Mouse (Mus musculus): ENCODE results near the gene Ldlrad2. TPM values are rescaled to one million over a fixed set of nuclear protein-coding genes. Genes with fewer than 3 reads are reported as not detected.
A peak's percentile ranks its signal among the peaks of the same experiment; 100 is the strongest.

Ldlrad2 gene
- 0.47 TPM in 1 of 2 replicates, not detected in the other for polyA plus RNA-seq (2015; fragmentation: Nextera tagmentation; extraction: Ambion mirVana)

DNA sequence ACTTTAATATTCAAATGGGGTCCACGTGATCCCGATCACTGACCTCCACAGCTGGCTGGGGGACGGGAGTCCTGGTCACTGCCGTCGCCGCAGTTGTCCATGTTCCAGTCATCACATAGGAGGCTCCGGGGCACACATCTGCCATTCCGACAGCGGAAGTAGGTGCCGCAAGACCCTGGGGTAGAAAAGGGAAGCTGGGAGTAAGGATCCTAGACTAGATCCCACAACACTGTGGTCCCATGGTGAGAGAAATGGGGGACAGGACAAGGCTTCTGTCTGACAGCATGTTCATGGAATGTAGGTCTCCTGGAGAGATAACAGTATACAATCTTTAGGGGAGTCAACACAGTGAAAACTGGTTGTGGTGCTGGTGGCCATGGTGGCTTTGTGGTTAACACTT is at the start of gene Ldlrad2:
Gene Ldlrad2, minus strand, starts transcription at position 101 of the 400 bp plus-strand sequence.
- Histone ChIP-seq H3K36me3 (replicated peaks) (no peaks in the 10 kb centered on the region), H3K4me2 (no peak within 1 kb of the TSS), H3K9me3 (no peaks in the 10 kb centered on the region), H3K9ac (no peak within 1 kb of the TSS), H3K4me1 (peaks cover 7% of the 10 kb centered on the region), H3K27me3 (replicated peaks) (peaks cover 13% of the 10 kb centered on the region), H3K27ac (no peak within 1 kb of the TSS), H3K4me3 (no peak within 1 kb of the TSS)
- 83% methylated on average over 10 of the region's 10 CpGs for WGBS
- no peak for ATAC-seq (replicated peaks)

DNA sequence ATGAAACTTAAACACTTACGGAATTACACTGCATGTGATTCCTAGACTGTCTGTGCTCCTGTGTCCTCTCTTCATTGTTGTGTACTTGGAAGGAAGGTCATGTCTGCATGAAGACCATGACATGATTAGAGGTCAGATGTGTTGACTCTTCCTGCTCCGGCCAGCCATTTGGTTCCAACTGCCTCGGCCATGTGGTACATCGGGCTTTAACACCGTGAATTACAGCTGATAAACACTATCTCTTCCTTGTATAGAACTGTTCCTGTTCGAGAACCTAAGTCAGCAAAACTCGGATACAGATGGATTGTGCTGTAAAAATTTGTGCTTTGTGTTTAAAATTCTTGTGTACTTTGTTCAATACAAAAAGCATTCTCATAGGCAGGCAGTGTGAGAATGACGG is 48.5 kb upstream of the Ldlrad2 start:
- Histone ChIP-seq H3K27me3 (replicated peaks) (no peaks in the 10 kb centered on the region), H3K9ac (no peak overlapping the region), H3K9me3 (no peaks in the 10 kb centered on the region), H3K4me2 (no peak overlapping the region), H3K27ac (no peak overlapping the region), H3K4me1 (no peaks in the 10 kb centered on the region), H3K36me3 (replicated peaks) (peaks cover 58% of the 10 kb centered on the region; the same call in 1 of the 2 replicates), H3K4me3 (no peak overlapping the region)
- WGBS, result 93% methylated on average over 8 of the region's 8 CpGs
- no peak for ATAC-seq (replicated peaks)

DNA sequence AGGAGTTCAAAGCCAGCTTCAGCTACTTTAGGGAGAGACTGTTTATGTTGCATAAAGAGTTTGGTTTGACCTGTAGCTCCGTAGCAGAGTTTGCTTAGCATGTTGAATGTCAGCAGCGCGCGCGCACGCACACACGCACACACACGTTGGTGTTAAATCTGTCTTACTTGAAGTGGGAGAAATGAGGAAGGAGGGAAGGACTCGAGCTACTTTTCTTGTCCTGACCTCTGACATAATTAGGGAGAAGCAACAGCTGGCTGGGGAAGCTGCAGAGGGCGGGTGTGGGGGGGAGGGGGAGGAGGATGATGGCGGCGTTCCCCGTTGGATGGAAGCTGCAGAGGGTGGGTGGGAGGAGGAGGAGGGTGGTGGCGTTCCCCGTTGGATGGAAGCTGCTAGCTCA is 35.9 kb upstream of the Ldlrad2 start:
- 84% methylated on average over 15 of the region's 15 CpGs for WGBS
- ATAC-seq (replicated peaks), result no peak

DNA sequence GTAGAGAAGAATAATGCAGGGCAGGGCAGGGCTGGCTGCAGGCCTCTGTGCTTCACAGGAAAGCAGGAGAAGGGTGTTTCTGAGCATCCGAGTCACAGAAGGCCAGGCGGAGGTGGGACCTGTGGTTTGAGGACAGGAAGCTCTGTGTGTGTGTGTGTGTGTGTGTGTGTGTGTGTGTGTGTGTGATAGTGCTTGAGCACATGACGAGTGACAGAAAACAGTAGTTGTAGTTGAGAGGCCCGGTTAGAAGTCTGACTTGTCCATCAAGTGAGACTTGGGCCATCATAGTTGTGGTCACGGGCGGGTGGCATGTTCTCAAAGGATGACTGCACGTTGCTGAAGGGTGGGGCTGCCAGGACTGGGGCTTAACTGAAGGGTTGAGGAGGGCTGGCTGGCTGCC is 35.3 kb upstream of the Ldlrad2 start:
- ATAC-seq (replicated peaks), result no peak
- 91% methylated on average over 7 of the region's 7 CpGs for WGBS
- no peaks in the 10 kb centered on the region for H3K9me3 ChIP-seq

More for the DNA sequence above, 35.9 kb upstream of the Ldlrad2 start:
- Histone ChIP-seq H3K9ac (no peak overlapping the region), H3K27me3 (replicated peaks) (no peaks in the 10 kb centered on the region), H3K4me3 (no peak overlapping the region), H3K27ac (no peak overlapping the region), H3K4me1 (no peaks in the 10 kb centered on the region), H3K36me3 (replicated peaks) (peaks cover 78% of the 10 kb centered on the region), H3K9me3 (no peaks in the 10 kb centered on the region), H3K4me2 (no peak overlapping the region)

DNA sequence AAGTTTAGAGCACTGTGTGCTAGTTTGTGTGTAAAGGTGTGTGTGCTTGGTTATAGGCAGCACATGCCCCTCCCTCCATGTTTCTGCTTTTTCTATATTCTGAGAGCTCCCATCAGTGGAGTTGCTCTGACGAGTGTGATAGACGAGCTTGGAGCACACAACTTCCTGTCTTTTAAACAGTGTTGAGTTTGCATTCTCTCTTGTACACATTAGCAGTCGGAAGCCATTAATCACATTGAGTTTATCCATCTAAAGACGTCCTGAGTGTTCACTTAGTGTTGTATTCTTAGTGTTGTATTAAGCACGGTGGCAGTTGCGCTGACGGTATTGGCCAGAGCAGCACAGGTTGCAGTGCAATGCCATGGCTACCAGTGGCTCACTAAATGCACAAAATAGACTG is 34.9 kb upstream of the Ldlrad2 start:
- WGBS, result 95% methylated on average over 7 of the region's 7 CpGs
- no peaks in the 10 kb centered on the region for H3K27me3 ChIP-seq (replicated peaks)
- no peaks in the 10 kb centered on the region for H3K4me1 ChIP-seq
- no peaks in the 10 kb centered on the region for H3K9me3 ChIP-seq
- H3K9ac ChIP-seq, result no peak overlapping the region
- H3K4me2 ChIP-seq, result no peak overlapping the region
- ATAC-seq (replicated peaks), result no peak
- peaks cover 71% of the 10 kb centered on the region for H3K36me3 ChIP-seq (replicated peaks)
- no peak overlapping the region for H3K4me3 ChIP-seq
- no peak overlapping the region for H3K27ac ChIP-seq

More for the DNA sequence above, 35.3 kb upstream of the Ldlrad2 start:
- Histone ChIP-seq H3K36me3 (replicated peaks) (peaks cover 75% of the 10 kb centered on the region), H3K4me2 (no peak overlapping the region), H3K9ac (no peak overlapping the region), H3K4me3 (no peak overlapping the region), H3K27ac (no peak overlapping the region), H3K27me3 (replicated peaks) (no peaks in the 10 kb centered on the region), H3K4me1 (no peaks in the 10 kb centered on the region)

DNA sequence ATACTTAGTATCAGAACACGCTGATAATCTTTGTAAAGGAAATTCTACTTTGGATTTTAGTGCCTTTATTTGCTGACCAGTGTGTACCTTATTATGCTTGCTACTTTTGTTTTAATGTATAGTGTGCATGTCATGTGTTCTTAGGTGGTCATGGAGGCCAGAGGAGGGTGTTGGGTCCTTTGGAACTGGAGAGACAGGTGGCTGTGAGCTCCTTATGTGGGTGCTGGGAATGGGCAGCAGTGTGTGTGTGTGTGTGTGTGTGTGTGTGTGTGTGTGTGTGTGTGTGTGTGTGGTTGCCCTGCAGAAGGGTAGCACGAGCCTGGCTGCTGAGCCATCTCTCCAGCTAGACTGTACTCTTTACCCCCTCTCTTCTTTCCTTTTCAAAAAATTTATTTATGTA is 32.7 kb upstream of the Ldlrad2 start:
- Histone ChIP-seq H3K27me3 (replicated peaks) (no peaks in the 10 kb centered on the region), H3K9ac (no peak overlapping the region), H3K27ac (no peak overlapping the region), H3K4me2 (no peak overlapping the region), H3K36me3 (replicated peaks) (peaks cover 53% of the 10 kb centered on the region), H3K4me1 (0 out of 2 replicates have a peak, but pooled peaks cover 3% of the 10 kb centered on the region), H3K4me3 (no peak overlapping the region), H3K9me3 (no peaks in the 10 kb centered on the region)
- ATAC-seq (replicated peaks), result no peak
- WGBS, result over 99% methylated on average over 2 of the region's 2 CpGs

DNA sequence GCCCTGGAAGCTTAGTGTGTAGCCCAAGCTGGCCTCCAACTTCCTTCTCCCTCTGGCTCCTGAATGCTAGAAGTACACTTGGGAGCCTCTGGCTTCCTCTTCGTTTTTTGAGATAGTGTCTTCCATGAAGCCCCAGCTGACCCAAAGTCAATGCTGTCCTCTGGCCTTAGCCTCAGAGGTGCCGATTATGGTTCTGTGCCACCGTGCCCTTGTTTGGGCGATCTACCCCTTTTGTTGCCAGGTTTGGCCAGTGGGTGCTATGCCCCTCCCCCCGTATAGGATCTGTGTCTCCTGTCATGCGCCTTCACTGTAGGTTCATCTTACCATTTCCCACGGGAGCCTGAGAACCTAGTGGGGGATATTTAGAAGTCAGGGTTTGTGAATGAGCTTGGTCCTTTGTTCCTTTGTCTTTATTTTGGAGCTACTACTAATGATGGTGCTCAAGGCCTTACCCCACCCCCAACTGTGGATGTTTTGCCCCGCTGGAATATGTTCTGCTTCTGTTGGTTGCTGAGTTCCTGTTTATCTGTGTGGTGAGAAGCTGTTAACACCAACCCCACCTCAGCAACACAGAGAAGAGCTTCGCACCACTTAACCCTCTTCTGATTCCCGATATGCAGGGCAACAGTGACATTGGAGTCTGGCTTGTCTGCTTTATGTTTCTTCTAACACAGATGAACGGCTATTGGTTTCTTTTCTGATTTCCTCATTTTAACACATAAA is 29.2 kb upstream of the Ldlrad2 start:
- 81% methylated on average over 11 of the region's 11 CpGs for WGBS
- Histone ChIP-seq H3K9me3 (no peaks in the 10 kb centered on the region), H3K4me2 (no peak overlapping the region), H3K36me3 (replicated peaks) (peaks cover 23% of the 10 kb centered on the region), H3K4me1 (peaks cover 11% of the 10 kb centered on the region; the same call in 1 of the 2 replicates), H3K27ac (no peak overlapping the region), H3K9ac (no peak overlapping the region), H3K4me3 (no peak overlapping the region), H3K27me3 (replicated peaks) (no peaks in the 10 kb centered on the region)
- ATAC-seq (replicated peaks), result no peak

DNA sequence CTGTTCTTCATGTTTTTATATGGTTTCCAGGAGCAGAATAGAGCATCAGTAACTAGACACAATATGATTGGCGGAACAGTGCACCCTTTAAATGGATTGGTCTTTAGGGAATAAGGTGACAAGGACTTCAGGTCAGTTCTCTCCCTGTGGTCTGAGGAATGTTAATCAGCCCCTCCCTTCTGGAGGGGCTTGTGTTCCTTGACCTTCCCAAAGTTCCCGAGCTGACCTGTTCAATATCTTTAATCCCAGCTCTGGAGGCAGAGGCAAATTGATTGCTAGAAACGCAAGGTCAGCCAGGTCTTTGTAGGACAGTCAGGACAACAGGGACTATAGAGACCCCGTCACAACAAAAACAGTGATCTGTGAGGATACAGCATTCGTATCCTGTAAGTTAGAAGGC is 24.2 kb upstream of the Ldlrad2 start:
- H3K9ac ChIP-seq, result no peak overlapping the region
- no peak overlapping the region for H3K4me2 ChIP-seq
- H3K4me3 ChIP-seq, result no peak overlapping the region
- H3K4me1 ChIP-seq, result peaks cover 36% of the 10 kb centered on the region
- H3K9me3 ChIP-seq, result no peaks in the 10 kb centered on the region
- no peaks in the 10 kb centered on the region for H3K27me3 ChIP-seq (replicated peaks)
- H3K36me3 ChIP-seq (replicated peaks), result no peaks in the 10 kb centered on the region
- WGBS, result 70% methylated on average over 5 of the region's 5 CpGs
- ATAC-seq (replicated peaks), result no peak
- H3K27ac ChIP-seq, result no peak overlapping the region

DNA sequence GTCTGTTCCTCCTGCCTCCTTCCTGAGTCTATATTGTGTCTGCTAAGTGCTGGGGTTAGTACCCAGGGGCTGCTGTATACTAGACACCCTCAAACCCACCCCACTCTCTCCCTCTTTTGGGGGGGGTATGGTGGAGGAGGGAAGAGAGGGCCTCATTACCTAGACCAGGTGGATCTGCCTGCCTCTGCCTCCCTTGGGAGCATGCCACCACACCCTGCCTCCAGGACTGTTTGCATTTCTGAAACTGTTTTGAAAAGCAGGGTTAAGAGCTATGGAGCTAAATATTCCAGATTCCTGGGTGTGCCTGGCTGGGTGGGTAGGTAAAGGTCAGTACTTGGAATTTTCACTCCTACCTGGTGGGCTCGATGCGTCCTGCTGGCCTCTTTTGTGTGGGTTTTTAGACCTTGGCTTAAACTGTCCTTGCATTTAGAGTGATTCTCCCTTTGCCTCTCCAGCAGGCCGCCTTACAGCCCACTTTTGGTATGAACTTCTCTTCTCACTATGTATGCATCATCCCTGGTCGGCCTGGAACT is 22.8 kb upstream of the Ldlrad2 start:
- H3K4me3 ChIP-seq, result no peak overlapping the region
- no peak overlapping the region for H3K4me2 ChIP-seq
- ATAC-seq (replicated peaks), result no peak
- no peaks in the 10 kb centered on the region for H3K9me3 ChIP-seq
- H3K27ac ChIP-seq, result no peak overlapping the region
- 0 out of 2 replicates have a peak overlapping the region, but pooled peaks have one; percentile 8 for H3K9ac ChIP-seq
- H3K36me3 ChIP-seq (replicated peaks), result no peaks in the 10 kb centered on the region
- H3K4me1 ChIP-seq, result peaks cover 37% of the 10 kb centered on the region
- no peaks in the 10 kb centered on the region for H3K27me3 ChIP-seq (replicated peaks)
- WGBS, result 94% methylated on average over 4 of the region's 4 CpGs

DNA sequence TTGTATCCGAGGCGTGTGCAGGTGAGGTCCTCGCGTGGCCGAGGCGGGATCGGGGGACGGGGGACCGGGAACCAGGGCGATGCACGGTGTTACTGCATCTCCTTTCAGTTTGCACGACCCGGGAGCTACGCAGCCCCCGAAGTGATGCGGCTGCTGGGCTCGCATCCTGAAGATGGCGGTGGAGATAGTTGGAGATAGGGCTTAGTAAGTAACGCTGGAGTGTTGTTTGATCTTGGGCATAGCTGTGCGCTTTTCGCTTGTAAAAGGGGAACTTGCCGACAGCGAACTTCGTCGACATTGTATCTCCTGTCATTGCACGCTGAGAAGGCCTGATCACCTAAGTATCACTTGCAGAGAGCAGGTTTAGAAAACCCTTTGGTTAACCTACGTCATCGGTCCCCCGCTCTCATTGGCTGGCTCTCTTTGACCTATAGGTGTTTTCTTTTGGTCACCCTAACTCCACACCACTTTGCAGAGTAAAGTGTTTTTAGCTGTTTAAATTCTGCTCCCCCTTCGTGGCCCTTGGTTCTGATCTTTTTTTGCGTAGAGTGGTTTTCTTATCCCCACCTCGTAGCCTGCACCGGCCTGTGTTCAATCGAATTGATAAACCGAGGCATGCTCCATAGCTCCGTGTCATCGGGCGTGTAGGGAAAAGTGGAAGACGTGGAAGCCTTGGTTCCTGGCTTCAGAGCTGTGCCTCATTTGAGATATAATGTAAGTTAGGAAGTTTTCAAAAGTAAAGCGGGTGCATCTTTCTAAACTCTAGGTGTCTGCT is 20.3 kb upstream of the Ldlrad2 start:
- H3K27ac ChIP-seq, result peak overlapping the region; percentile 98
- H3K36me3 ChIP-seq (replicated peaks), result no peaks in the 10 kb centered on the region
- peaks cover 33% of the 10 kb centered on the region for H3K4me1 ChIP-seq
- H3K9me3 ChIP-seq, result no peaks in the 10 kb centered on the region
- H3K27me3 ChIP-seq (replicated peaks), result no peaks in the 10 kb centered on the region
- peak overlapping the region; percentile 64 for H3K9ac ChIP-seq
- peak overlapping the region; percentile 56 for H3K4me3 ChIP-seq
- H3K4me2 ChIP-seq, result peak overlapping the region; percentile 65
- ATAC-seq (replicated peaks), result 0 out of 2 replicates have a peak, but pooled peaks have one; percentile 9
- WGBS, result 3% methylated on average over 40 of the region's 40 CpGs

DNA sequence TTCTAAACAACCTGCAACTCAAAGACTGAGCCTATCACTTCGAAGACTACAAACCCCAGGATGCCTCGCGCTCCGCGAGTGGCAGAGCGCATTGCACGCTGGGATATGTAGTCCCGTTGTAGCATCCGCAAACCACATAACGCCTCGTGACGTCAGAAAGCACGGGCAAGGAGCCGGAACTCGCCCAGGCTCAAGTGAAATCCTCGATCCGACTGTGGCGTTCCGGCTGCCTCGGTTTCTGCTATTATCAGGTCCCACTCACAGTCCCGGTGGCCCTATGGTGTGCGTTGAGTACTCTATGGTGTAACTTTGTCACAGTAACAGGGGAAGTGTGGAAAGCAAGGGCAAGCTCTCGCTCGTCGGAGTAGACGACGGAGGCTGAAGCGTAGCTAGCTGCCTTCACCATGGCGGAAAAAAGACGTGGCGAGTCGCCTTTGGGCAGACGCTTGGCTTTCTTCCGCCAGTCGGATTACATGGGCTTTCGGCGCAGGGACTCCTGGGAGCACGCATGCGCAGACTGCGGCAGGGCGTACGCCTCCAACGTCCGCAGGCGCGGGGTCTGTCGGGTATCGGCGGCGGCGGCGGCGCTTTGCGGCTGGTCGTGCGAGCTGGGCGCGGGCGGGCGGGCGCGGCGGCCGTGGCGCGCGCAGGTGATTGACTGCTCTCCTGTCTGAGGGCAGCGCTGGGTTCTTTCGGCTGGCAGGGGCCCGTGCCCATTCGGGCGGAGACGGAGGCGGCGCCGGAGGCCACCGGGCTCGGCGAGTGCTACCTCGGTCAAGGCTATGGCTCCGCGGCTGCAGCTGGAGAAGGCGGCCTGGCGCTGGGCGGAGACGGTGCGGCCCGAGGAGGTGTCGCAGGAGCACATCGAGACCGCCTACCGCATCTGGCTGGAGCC is 19.5 kb upstream of the Ldlrad2 start, which contains the start of gene Usp48:
Gene Usp48, plus strand, starts transcription at position 155 of the 895 bp plus-strand sequence.
- Histone ChIP-seq H3K9ac (peak within 1 kb of the TSS; percentile 77), H3K4me1 (peaks cover 28% of the 10 kb centered on the region), H3K27ac (peak within 1 kb of the TSS; percentile 98), H3K4me3 (peak within 1 kb of the TSS; percentile 56), H3K9me3 (no peaks in the 10 kb centered on the region), H3K27me3 (replicated peaks) (no peaks in the 10 kb centered on the region), H3K36me3 (replicated peaks) (no peaks in the 10 kb centered on the region), H3K4me2 (peak within 1 kb of the TSS; percentile 65)
- ATAC-seq (replicated peaks), result peak; percentile 95
- under 1% methylated on average over 91 of the region's 92 CpGs for WGBS
